Mouse (Mus musculus): ENCODE measurements around the gene Hist1h4i. TPM values are rescaled to one million over a fixed set of nuclear protein-coding genes. Genes with fewer than 3 reads are reported as not detected.
"Not testable (repeated sequence)": the region's sequence is repeated elsewhere in the genome, so short reads cannot be mapped to it uniquely, and the experiment has no call there.

Gene Hist1h4i
- 6.8 and 9.2 TPM in 2 replicates for total RNA-seq (2014; rRNA removed)
- polyA plus RNA-seq (2012; rRNA removed): 5.2 and 12.3 TPM in 2 replicates

- peak; percentile 86 for TF ChIP-seq POLR2A (IDR thresholded peaks at IDR 0.05; ENCODE audit: extremely low read depth, insufficient read depth, low read length)
- H3K27ac ChIP-seq (replicated peaks; ENCODE audit: insufficient read depth, low read depth, low read length): peak within 1 kb of the TSS; percentile 74; the same call in 1 of the 2 replicates
- H3K4me3 ChIP-seq (ENCODE audit: insufficient read depth, low read depth, low read length): peak within 1 kb of the TSS; percentile 61
- H3K4me1 ChIP-seq (ENCODE audit: control insufficient read depth, insufficient read depth, low read length): peaks cover 14% of the 10 kb centered on the region
- WGBS: 1% methylated on average over 23 of the region's 27 CpGs
- not testable (repeated sequence) for H3K36me3 ChIP-seq (ENCODE audit: control insufficient read depth, insufficient read depth, low read length); H3K27me3 ChIP-seq (ENCODE audit: control insufficient read depth, insufficient read depth, low read length); H3K79me2 ChIP-seq (ENCODE audit: control insufficient read depth, insufficient read depth, low read length)
- DNase-seq (ENCODE audit: extremely low read depth, low read depth, low spot score): peak; percentile 81
- H3K9ac ChIP-seq (ENCODE audit: low read depth, low read length): peak within 1 kb of the TSS; percentile 0
These were observed at the start of gene Hist1h4i for GRCm38 (mm10) chr13:22041142-22041536. Hist1h4i (minus strand) TSS chr13:22041362.

- H3K79me2 ChIP-seq (ENCODE audit: control insufficient read depth, insufficient read depth, low read length); DNase-seq (ENCODE audit: extremely low read depth, low read depth, low spot score); H3K4me1 ChIP-seq (ENCODE audit: control insufficient read depth, insufficient read depth, low read length); H3K4me3 ChIP-seq (ENCODE audit: insufficient read depth, low read depth, low read length); H3K9ac ChIP-seq (ENCODE audit: low read depth, low read length); H3K36me3 ChIP-seq (ENCODE audit: control insufficient read depth, insufficient read depth, low read length); H3K27me3 ChIP-seq (ENCODE audit: control insufficient read depth, insufficient read depth, low read length); H3K27ac ChIP-seq (replicated peaks; ENCODE audit: insufficient read depth, low read depth, low read length): not testable (repeated sequence)
- 91% methylated on average over 1 of the region's 1 CpGs for WGBS
These were observed 43.0 kb upstream of the Hist1h4i start, which contains the start of gene Vmn1r188 for GRCm38 (mm10) chr13:22084140-22084539. Vmn1r188 (plus strand) TSS chr13:22084440.

DNA sequence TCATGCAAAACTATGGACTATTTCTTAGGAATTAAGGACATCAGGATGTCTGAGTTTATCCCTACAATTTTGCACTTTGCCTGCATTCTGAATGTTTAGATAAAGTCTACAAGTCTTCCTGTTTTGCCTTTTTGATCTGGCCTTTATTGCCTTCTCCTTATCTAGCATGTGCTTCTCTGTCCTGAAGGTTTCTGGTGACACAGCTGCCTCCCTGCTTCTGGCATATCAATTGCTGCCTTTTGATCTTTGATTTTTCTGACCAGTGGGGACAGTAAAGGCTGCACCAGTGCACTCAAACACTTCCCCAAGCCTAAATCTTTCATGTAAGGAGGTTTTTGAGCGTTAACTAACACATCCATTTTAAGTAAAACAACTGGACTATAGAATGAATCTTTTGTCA is 22.3 kb upstream of the Hist1h4i start:
- no peak overlapping the region for H3K4me3 ChIP-seq (ENCODE audit: insufficient read depth, low read depth, low read length)
- H3K27me3 ChIP-seq (ENCODE audit: control insufficient read depth, insufficient read depth, low read length): no peaks in the 10 kb centered on the region
- no peak overlapping the region for H3K27ac ChIP-seq (replicated peaks; ENCODE audit: insufficient read depth, low read depth, low read length)
- no peak for DNase-seq (ENCODE audit: extremely low read depth, low read depth, low spot score)
- H3K79me2 ChIP-seq (ENCODE audit: control insufficient read depth, insufficient read depth, low read length): no peaks in the 10 kb centered on the region
- TF ChIP-seq POLR2A (IDR thresholded peaks at IDR 0.05; ENCODE audit: extremely low read depth, insufficient read depth, low read length) (no peak), CTCF (IDR thresholded peaks at IDR 0.05; ENCODE audit: low read depth, low read length) (no peak)
- H3K4me1 ChIP-seq (ENCODE audit: control insufficient read depth, insufficient read depth, low read length): no peaks in the 10 kb centered on the region
- H3K9ac ChIP-seq (ENCODE audit: low read depth, low read length): no peak overlapping the region
- no peaks in the 10 kb centered on the region for H3K36me3 ChIP-seq (ENCODE audit: control insufficient read depth, insufficient read depth, low read length)
- WGBS: 65% methylated on average over 1 of the region's 1 CpGs

- H3K4me1 ChIP-seq (ENCODE audit: control insufficient read depth, insufficient read depth, low read length): no peaks in the 10 kb centered on the region
- no peak overlapping the region for H3K9ac ChIP-seq (ENCODE audit: low read depth, low read length)
- 71% methylated on average over 1 of the region's 1 CpGs for WGBS
- H3K27me3 ChIP-seq (ENCODE audit: control insufficient read depth, insufficient read depth, low read length): no peaks in the 10 kb centered on the region
- TF ChIP-seq CTCF (IDR thresholded peaks at IDR 0.05; ENCODE audit: low read depth, low read length) (no peak), POLR2A (IDR thresholded peaks at IDR 0.05; ENCODE audit: extremely low read depth, insufficient read depth, low read length) (no peak)
- H3K27ac ChIP-seq (replicated peaks; ENCODE audit: insufficient read depth, low read depth, low read length): no peak overlapping the region
- no peaks in the 10 kb centered on the region for H3K79me2 ChIP-seq (ENCODE audit: control insufficient read depth, insufficient read depth, low read length)
- DNase-seq (ENCODE audit: extremely low read depth, low read depth, low spot score): no peak
- no peak overlapping the region for H3K4me3 ChIP-seq (ENCODE audit: insufficient read depth, low read depth, low read length)
- no peaks in the 10 kb centered on the region for H3K36me3 ChIP-seq (ENCODE audit: control insufficient read depth, insufficient read depth, low read length)
These were observed 20.3 kb upstream of the Hist1h4i start for GRCm38 (mm10) chr13:22061422-22061821.

- Histone ChIP-seq H3K4me3 (ENCODE audit: insufficient read depth, low read depth, low read length) (no peak overlapping the region), H3K4me1 (ENCODE audit: control insufficient read depth, insufficient read depth, low read length) (peaks cover 5% of the 10 kb centered on the region; the same call in 1 of the 2 replicates), H3K27me3 (ENCODE audit: control insufficient read depth, insufficient read depth, low read length) (no peaks in the 10 kb centered on the region), H3K27ac (replicated peaks; ENCODE audit: insufficient read depth, low read depth, low read length) (no peak overlapping the region), H3K79me2 (ENCODE audit: control insufficient read depth, insufficient read depth, low read length) (no peaks in the 10 kb centered on the region), H3K36me3 (ENCODE audit: control insufficient read depth, insufficient read depth, low read length) (no peaks in the 10 kb centered on the region), H3K9ac (ENCODE audit: low read depth, low read length) (no peak overlapping the region)
- TF ChIP-seq POLR2A (IDR thresholded peaks at IDR 0.05; ENCODE audit: extremely low read depth, insufficient read depth, low read length): no peak
- no peak for TF ChIP-seq CTCF (IDR thresholded peaks at IDR 0.05; ENCODE audit: low read depth, low read length)
- DNase-seq (ENCODE audit: extremely low read depth, low read depth, low spot score): no peak
- WGBS: 100% methylated on average over 1 of the region's 1 CpGs
These were observed 12.6 kb upstream of the Hist1h4i start for GRCm38 (mm10) chr13:22053754-22054153.

- no peak overlapping the region for H3K9ac ChIP-seq (ENCODE audit: low read depth, low read length)
- no peak for DNase-seq (ENCODE audit: extremely low read depth, low read depth, low spot score)
- H3K36me3 ChIP-seq (ENCODE audit: control insufficient read depth, insufficient read depth, low read length): no peaks in the 10 kb centered on the region
- no peaks in the 10 kb centered on the region for H3K27me3 ChIP-seq (ENCODE audit: control insufficient read depth, insufficient read depth, low read length)
- no peaks in the 10 kb centered on the region for H3K79me2 ChIP-seq (ENCODE audit: control insufficient read depth, insufficient read depth, low read length)
- H3K27ac ChIP-seq (replicated peaks; ENCODE audit: insufficient read depth, low read depth, low read length): no peak overlapping the region
- 16% methylated on average over 5 of the region's 5 CpGs for WGBS
- H3K4me3 ChIP-seq (ENCODE audit: insufficient read depth, low read depth, low read length): no peak overlapping the region
- TF ChIP-seq POLR2A (IDR thresholded peaks at IDR 0.05; ENCODE audit: extremely low read depth, insufficient read depth, low read length): no peak
- no peak for TF ChIP-seq CTCF (IDR thresholded peaks at IDR 0.05; ENCODE audit: low read depth, low read length)
- H3K4me1 ChIP-seq (ENCODE audit: control insufficient read depth, insufficient read depth, low read length): peaks cover 5% of the 10 kb centered on the region; the same call in 1 of the 2 replicates
These were observed 10.3 kb upstream of the Hist1h4i start for GRCm38 (mm10) chr13:22051523-22051859.

All from liver, adult 2 months (tissue).